Mouse (Mus musculus) gastrocnemius, postnatal 36 days (tissue): ENCODE measurements around the gene Acvr1. TPM values are rescaled to one million over a fixed set of nuclear protein-coding genes. Genes with fewer than 3 reads are reported as not detected.
A peak's percentile ranks its signal among the peaks of the same experiment; 100 is the strongest.

Source experiments
- DNase-seq, 2 experiments: peaks; one replicate each; pipeline ENCODE4 v3.0.0; 2022
- intact Hi-C: fragments of 180-260 bp; cut with DNase I; formaldehyde crosslinking; loops from one replicate; pipeline ENCODE4 v1.15.1; 2025
- total RNA-seq, 2 experiments: library from RNA; stranded (reverse); gene quantifications; 2 replicates each; pipeline ENCODE4 v1.2.3; 2021

The Acvr1 gene
- total RNA-seq, 2 experiments from 2014 or later = 10.3 to 12.3 TPM

- DNase-seq = no peak
- intact Hi-C loops = no loop called here
Measured at GRCm38 (mm10) chr2:58524356-58524755, 42.6 kb downstream of the Acvr1 start.

GRCm38 (mm10) chr2:58523894-58524293, 43.1 kb downstream of the Acvr1 start:
- intact Hi-C loops = no loop called here
- DNase-seq = no peak

- intact Hi-C loops = no loop called here
- DNase-seq = no peak
Measured at GRCm38 (mm10) chr2:58523097-58523496, 43.9 kb downstream of the Acvr1 start.

GRCm38 (mm10) chr2:58521621-58522020, 45.3 kb downstream of the Acvr1 start:
- no peak for DNase-seq
- intact Hi-C loops = no loop called here

GRCm38 (mm10) chr2:58520727-58521126, 46.2 kb downstream of the Acvr1 start:
- intact Hi-C loops = no loop called here
- DNase-seq = no peak

- no peak for DNase-seq
- intact Hi-C loops = no loop called here
Measured at GRCm38 (mm10) chr2:58518517-58518916, 48.4 kb downstream of the Acvr1 start.

GRCm38 (mm10) chr2:58516920-58517319, 50.0 kb downstream of the Acvr1 start:
- DNase-seq = no peak
- intact Hi-C loops = no loop called here

GRCm38 (mm10) chr2:58516000-58516399, 51.0 kb downstream of the Acvr1 start:
- intact Hi-C loops = no loop called here
- DNase-seq = no peak

- no peak for DNase-seq
- intact Hi-C loops = no loop called here
Measured at GRCm38 (mm10) chr2:58514489-58514888, 52.5 kb downstream of the Acvr1 start.

GRCm38 (mm10) chr2:58513212-58513611, 53.7 kb downstream of the Acvr1 start:
- intact Hi-C loops = no loop called here
- no peak for DNase-seq

GRCm38 (mm10) chr2:58510192-58510591, 56.8 kb downstream of the Acvr1 start:
- no peak for DNase-seq
- intact Hi-C loops = no loop called here

GRCm38 (mm10) chr2:58505306-58506090, 61.5 kb downstream of the Acvr1 start:
- intact Hi-C loops = no loop called here
- no peak for DNase-seq

- DNase-seq = no peak
- intact Hi-C loops = no loop called here
Measured at GRCm38 (mm10) chr2:58496647-58497410, 70.1 kb downstream of the Acvr1 start.

- intact Hi-C loops = no loop called here
- no peak for DNase-seq
Measured at GRCm38 (mm10) chr2:58495271-58495670, 71.7 kb downstream of the Acvr1 start.

- intact Hi-C loops = no loop called here
- DNase-seq = no peak
Measured at GRCm38 (mm10) chr2:58493685-58494635, 73.0 kb downstream of the Acvr1 start.

- intact Hi-C loops = loop anchor here (2.0 to 5.0 kb wide), 2 partner anchors 43 to 78 kb away; partner anchors contain the start of genes Acvr1 and Upp2
- DNase-seq = peak; percentile 59 to 60
Measured at GRCm38 (mm10) chr2:58489275-58489674, 77.7 kb downstream of the Acvr1 start.

- intact Hi-C loops = loop anchor here (2.0 to 5.0 kb wide), 2 partner anchors 44 to 78 kb away; partner anchors contain the start of genes Acvr1 and Upp2
- no peak for DNase-seq
Measured at GRCm38 (mm10) chr2:58488404-58488803, 78.6 kb downstream of the Acvr1 start.

- intact Hi-C loops = loop anchor here (5.0 kb wide), 1 partner anchor 45 kb away; no protein-coding TSS in a partner anchor
- DNase-seq = no peak
Measured at GRCm38 (mm10) chr2:58487279-58487560, 79.7 kb downstream of the Acvr1 start.

- no peak for DNase-seq
- intact Hi-C loops = loop anchor here (5.0 kb wide), 1 partner anchor 46 kb away; no protein-coding TSS in a partner anchor
Measured at GRCm38 (mm10) chr2:58486441-58487278, 80.3 kb downstream of the Acvr1 start.

- intact Hi-C loops = loop anchor here (5.0 kb wide), 1 partner anchor 47 kb away; no protein-coding TSS in a partner anchor
- no peak for DNase-seq
Measured at GRCm38 (mm10) chr2:58485683-58486082, 81.3 kb downstream of the Acvr1 start.
